Mouse (Mus musculus): ENCODE measurements around the gene Gpc3. TPM values are rescaled to one million over a fixed set of nuclear protein-coding genes. Genes with fewer than 3 reads are reported as not detected.
"Not testable (repeated sequence)": the region's sequence is repeated elsewhere in the genome, so short reads cannot be mapped to it uniquely, and the experiment has no call there.

Gene Gpc3
- polyA plus RNA-seq, 1 experiment from 2014 or later: 596 TPM

GRCm38 (mm10) chrX:52372436-52372835, 241.3 kb downstream of the Gpc3 start:
- Histone ChIP-seq H3K27me3 (replicated peaks) (no peaks in the 10 kb centered on the region), H3K36me3 (no peaks in the 10 kb centered on the region), H3K4me3 (replicated peaks) (no peak overlapping the region), H3K9me3 (no peaks in the 10 kb centered on the region), H3K27ac (peak overlapping the region; percentile 31; the same call in 1 of the 2 replicates), H3K4me2 (no peak overlapping the region), H3K9ac (no peak overlapping the region), H3K4me1 (no peaks in the 10 kb centered on the region)
- ATAC-seq (ENCODE audit: insufficient read depth, low FRiP score, low read depth): 0 out of 2 replicates have a peak, but pooled peaks have one; percentile 22
- WGBS: 64% methylated on average over 5 of the region's 5 CpGs

DNA sequence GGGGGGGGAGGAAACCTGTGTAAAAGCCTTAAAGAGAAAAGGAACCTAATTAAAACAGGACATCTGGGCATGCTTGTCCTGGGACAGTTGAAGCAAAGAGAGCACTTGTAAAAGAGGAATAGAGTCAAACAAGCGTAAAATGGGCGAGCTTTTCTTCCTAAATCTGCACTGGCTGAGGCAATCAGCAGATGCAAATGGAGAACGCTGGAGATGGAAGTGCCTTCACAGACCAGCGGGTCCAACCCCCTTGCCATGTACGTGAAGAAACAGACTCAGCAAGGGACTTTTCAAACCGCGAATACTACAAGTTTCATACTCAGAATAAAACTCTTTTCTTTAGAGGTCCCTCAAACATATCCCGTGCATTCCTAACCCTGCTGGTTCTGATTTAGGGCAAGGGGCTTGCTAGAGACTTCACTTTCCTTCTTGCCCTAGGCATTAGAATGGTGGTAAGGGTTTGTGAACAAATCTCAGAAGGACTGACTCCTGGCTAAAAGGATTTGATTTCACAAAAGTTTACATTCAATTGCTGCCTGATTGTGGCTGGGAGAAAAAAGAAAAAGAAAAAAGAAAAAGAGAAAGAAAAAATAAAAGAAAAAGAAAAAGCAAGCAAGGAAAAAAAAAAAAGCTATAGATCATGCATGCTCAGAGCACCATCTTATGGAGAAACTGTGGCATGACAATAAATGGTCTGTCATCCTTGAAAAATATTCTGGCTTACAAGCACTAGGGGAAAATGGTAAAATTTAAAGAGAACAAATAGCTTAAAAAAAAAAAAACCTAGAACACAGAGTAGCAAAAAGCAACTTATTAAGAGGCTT, 243.6 kb downstream of the Gpc3 start:
- no peaks in the 10 kb centered on the region for H3K27me3 ChIP-seq (replicated peaks)
- no peaks in the 10 kb centered on the region for H3K36me3 ChIP-seq
- no peak overlapping the region for H3K4me3 ChIP-seq (replicated peaks)
- no peak overlapping the region for H3K9ac ChIP-seq
- no peaks in the 10 kb centered on the region for H3K4me1 ChIP-seq
- no peak overlapping the region for H3K27ac ChIP-seq
- H3K9me3 ChIP-seq: no peaks in the 10 kb centered on the region
- WGBS: 65% methylated on average over 8 of the region's 8 CpGs
- ATAC-seq (ENCODE audit: insufficient read depth, low FRiP score, low read depth): no peak
- no peak overlapping the region for H3K4me2 ChIP-seq

- no peaks in the 10 kb centered on the region for H3K9me3 ChIP-seq
- WGBS: 67% methylated on average over 6 of the region's 6 CpGs
These were observed 244.3 kb downstream of the Gpc3 start for GRCm38 (mm10) chrX:52369304-52369937.

DNA sequence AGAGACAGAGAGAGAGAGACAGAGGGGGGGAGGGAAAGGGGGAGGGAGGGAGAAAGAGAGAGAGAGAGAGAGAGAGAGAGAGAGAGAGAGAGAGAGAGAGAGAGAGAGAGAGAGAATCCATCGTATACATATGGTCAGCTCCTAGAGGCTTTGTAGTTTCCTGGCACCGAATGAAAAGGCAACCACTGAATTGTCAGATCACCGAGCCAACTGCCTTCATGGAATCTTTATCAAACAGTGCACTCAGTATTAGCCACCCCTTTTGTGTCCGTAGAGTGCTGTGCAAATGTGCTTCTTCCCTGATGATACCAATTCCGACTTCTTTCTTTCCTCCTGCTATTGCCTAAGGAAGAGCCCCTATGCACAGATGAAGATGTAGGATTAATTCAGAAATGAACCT, 246.9 kb downstream of the Gpc3 start:
- H3K4me3 ChIP-seq (replicated peaks): no peak overlapping the region
- 64% methylated on average over 5 of the region's 5 CpGs for WGBS
- no peaks in the 10 kb centered on the region for H3K4me1 ChIP-seq
- no peaks in the 10 kb centered on the region for H3K9me3 ChIP-seq
- H3K9ac ChIP-seq: no peak overlapping the region
- H3K27ac ChIP-seq: no peak overlapping the region
- no peak overlapping the region for H3K4me2 ChIP-seq
- no peaks in the 10 kb centered on the region for H3K27me3 ChIP-seq (replicated peaks)
- ATAC-seq (ENCODE audit: insufficient read depth, low FRiP score, low read depth): no peak
- no peaks in the 10 kb centered on the region for H3K36me3 ChIP-seq

More at GRCm38 (mm10) chrX:52369304-52369937, 244.3 kb downstream of the Gpc3 start:
- Histone ChIP-seq H3K27me3 (replicated peaks) (no peaks in the 10 kb centered on the region), H3K4me2 (no peak overlapping the region), H3K9ac (no peak overlapping the region), H3K4me3 (replicated peaks) (no peak overlapping the region), H3K4me1 (no peaks in the 10 kb centered on the region), H3K27ac (no peak overlapping the region), H3K36me3 (no peaks in the 10 kb centered on the region)
- no peak for ATAC-seq (ENCODE audit: insufficient read depth, low FRiP score, low read depth)

DNA sequence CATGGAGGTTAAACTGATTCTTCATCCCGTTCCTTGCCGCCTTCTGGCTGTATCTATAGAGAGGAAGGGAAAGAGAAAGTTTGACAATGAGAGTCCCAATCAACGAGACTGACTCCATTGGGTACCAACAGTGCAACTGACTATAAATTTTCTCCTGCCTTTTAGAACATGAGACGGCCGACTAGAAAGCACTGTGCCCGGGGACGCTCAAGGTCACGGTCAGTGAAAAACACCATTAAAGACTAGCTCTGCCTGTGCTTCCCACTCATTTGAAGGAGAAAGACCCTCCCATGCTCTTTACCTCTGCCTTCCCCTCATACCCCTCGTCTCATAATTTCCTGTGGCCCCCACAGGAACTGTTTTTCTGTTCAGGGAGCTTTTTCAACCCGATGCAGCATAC, 248.0 kb downstream of the Gpc3 start:
- H3K4me2 ChIP-seq: no peak overlapping the region
- WGBS: 82% methylated on average over 10 of the region's 10 CpGs
- H3K27ac ChIP-seq: no peak overlapping the region
- no peaks in the 10 kb centered on the region for H3K9me3 ChIP-seq
- H3K9ac ChIP-seq: no peak overlapping the region
- H3K4me3 ChIP-seq (replicated peaks): no peak overlapping the region
- no peaks in the 10 kb centered on the region for H3K36me3 ChIP-seq
- no peaks in the 10 kb centered on the region for H3K4me1 ChIP-seq
- H3K27me3 ChIP-seq (replicated peaks): no peaks in the 10 kb centered on the region
- ATAC-seq (ENCODE audit: insufficient read depth, low FRiP score, low read depth): no peak

DNA sequence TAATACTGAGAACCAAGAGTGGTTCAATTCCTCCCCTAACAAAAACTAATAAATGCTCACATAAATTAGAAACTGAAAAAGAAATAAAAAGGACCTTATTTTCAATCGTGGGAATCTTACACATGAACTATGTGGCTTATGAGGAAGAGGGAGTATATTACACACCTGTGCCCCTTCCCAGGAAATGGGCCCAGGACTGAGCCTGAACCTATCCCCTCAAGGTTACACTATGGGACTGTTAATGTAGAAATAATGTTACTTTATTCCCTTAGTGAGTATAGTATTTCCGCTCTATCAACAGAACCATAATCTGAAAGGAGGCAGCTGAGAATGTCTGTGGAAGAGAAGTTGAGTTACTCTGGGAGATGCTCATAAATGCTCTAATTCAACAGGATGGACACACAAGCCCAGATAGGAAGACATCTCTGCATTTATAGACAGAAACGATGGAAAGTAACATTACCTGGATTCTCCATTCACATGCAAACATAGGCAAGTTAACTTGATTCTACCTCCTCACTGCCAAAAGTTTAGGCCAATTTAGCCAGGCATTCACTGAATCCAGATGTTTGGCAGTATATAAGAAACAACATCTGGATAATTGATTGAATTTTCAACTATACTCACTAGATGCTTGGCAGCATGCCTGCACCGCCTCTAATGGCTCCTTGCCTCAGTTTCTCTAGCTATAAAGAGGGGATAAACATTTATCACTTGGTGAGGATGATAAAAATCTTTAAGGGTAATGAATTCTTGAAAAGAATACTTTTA, 251.3 kb downstream of the Gpc3 start:
- H3K4me3 ChIP-seq (replicated peaks): no peak overlapping the region
- H3K27me3 ChIP-seq (replicated peaks): no peaks in the 10 kb centered on the region
- H3K4me2 ChIP-seq: no peak overlapping the region
- H3K9me3 ChIP-seq: no peaks in the 10 kb centered on the region
- H3K4me1 ChIP-seq: no peaks in the 10 kb centered on the region
- 85% methylated on average over 4 of the region's 4 CpGs for WGBS
- no peaks in the 10 kb centered on the region for H3K36me3 ChIP-seq
- no peak for ATAC-seq (ENCODE audit: insufficient read depth, low FRiP score, low read depth)
- no peak overlapping the region for H3K9ac ChIP-seq
- no peak overlapping the region for H3K27ac ChIP-seq

GRCm38 (mm10) chrX:52352981-52353380, 260.8 kb downstream of the Gpc3 start:
- Histone ChIP-seq H3K27me3 (replicated peaks) (no peaks in the 10 kb centered on the region), H3K4me2 (no peak overlapping the region), H3K36me3 (no peaks in the 10 kb centered on the region), H3K9me3 (no peaks in the 10 kb centered on the region), H3K4me3 (replicated peaks) (no peak overlapping the region), H3K4me1 (no peaks in the 10 kb centered on the region), H3K9ac (no peak overlapping the region), H3K27ac (no peak overlapping the region)
- 75% methylated on average over 4 of the region's 4 CpGs for WGBS
- no peak for ATAC-seq (ENCODE audit: insufficient read depth, low FRiP score, low read depth)

GRCm38 (mm10) chrX:52350631-52351030, 263.1 kb downstream of the Gpc3 start:
- not testable (repeated sequence) for ATAC-seq (ENCODE audit: insufficient read depth, low FRiP score, low read depth); H3K36me3 ChIP-seq; H3K9ac ChIP-seq; H3K4me1 ChIP-seq; H3K4me2 ChIP-seq; H3K9me3 ChIP-seq; H3K27ac ChIP-seq; H3K27me3 ChIP-seq (replicated peaks); H3K4me3 ChIP-seq (replicated peaks)
- 68% methylated on average over 5 of the region's 5 CpGs for WGBS

DNA sequence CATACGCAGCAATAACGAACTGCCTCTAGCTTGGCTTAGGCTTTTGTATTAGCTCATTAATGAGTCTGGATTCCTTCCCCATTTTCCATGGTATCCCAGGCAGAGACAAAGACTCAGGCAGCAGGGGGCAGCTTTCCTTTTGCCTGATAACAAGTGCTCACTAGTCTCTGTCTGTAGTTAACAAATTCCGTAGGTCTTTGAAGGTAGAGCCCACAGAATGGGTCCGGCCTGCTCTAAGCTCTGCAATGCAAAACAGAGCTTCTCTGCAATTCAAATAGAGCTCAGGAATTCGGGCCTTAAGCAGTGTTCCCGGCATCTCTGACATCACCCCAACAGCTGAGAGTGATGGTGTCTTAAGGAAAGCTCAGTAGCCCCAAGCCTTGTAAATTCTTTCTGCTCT, 265.0 kb downstream of the Gpc3 start:
- Histone ChIP-seq H3K36me3 (no peaks in the 10 kb centered on the region), H3K27ac (no peak overlapping the region), H3K4me2 (no peak overlapping the region), H3K27me3 (replicated peaks) (no peaks in the 10 kb centered on the region), H3K4me1 (no peaks in the 10 kb centered on the region), H3K9ac (no peak overlapping the region), H3K4me3 (replicated peaks) (no peak overlapping the region), H3K9me3 (no peaks in the 10 kb centered on the region)
- ATAC-seq (ENCODE audit: insufficient read depth, low FRiP score, low read depth): no peak
- WGBS: 56% methylated on average over 6 of the region's 6 CpGs

GRCm38 (mm10) chrX:52344018-52344417, 269.7 kb downstream of the Gpc3 start:
- Histone ChIP-seq H3K9me3 (no peaks in the 10 kb centered on the region), H3K27ac (no peak overlapping the region), H3K4me1 (no peaks in the 10 kb centered on the region), H3K9ac (no peak overlapping the region), H3K27me3 (replicated peaks) (no peaks in the 10 kb centered on the region), H3K4me2 (no peak overlapping the region), H3K36me3 (no peaks in the 10 kb centered on the region), H3K4me3 (replicated peaks) (no peak overlapping the region)
- 68% methylated on average over 3 of the region's 3 CpGs for WGBS
- no peak for ATAC-seq (ENCODE audit: insufficient read depth, low FRiP score, low read depth)

DNA sequence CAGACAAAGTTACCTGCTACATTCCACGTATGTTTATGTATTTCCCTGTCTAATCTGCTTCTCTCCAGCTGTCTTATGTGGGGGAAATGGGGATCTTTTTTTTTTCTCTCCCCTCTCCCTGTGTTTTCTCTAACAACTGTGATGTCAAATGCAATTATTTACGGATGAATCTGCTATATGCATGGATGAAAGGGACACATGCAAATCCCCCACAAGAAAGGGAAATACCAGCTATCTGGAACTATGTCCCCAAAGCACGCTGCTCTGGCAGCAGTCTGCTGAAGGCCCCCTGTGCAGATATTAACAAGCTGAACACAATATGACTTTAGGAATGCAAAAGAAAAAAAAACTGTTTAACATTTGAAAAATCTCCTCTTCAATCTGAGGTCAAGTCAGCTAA, 273.5 kb downstream of the Gpc3 start:
- Histone ChIP-seq H3K4me2 (no peak overlapping the region), H3K36me3 (no peaks in the 10 kb centered on the region), H3K9ac (no peak overlapping the region), H3K9me3 (no peaks in the 10 kb centered on the region), H3K27me3 (replicated peaks) (no peaks in the 10 kb centered on the region), H3K4me1 (no peaks in the 10 kb centered on the region), H3K4me3 (replicated peaks) (no peak overlapping the region), H3K27ac (no peak overlapping the region)
- ATAC-seq (ENCODE audit: insufficient read depth, low FRiP score, low read depth): no peak
- WGBS: 53% methylated on average over 3 of the region's 3 CpGs

DNA sequence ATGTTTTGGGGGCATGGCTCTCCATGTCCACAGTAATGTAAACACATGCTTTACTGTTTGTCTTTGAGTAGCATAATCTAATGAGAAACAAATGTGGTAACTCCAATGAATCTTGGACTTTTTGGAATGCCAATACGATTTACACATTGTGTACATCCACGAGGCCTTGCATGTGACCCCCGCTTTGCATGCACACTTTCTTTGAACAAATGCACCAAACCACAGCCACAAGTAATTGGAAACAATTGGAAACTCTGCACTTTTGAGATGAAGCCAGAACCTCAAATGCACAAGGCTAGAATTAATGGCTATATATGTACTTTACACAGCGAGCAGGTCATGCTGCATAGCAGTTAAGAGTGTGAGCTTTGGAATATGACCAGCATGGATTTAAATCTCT, 292.0 kb downstream of the Gpc3 start:
- Histone ChIP-seq H3K36me3 (no peaks in the 10 kb centered on the region), H3K27ac (no peak overlapping the region), H3K9me3 (no peaks in the 10 kb centered on the region), H3K4me1 (no peaks in the 10 kb centered on the region), H3K27me3 (replicated peaks) (no peaks in the 10 kb centered on the region), H3K9ac (no peak overlapping the region), H3K4me3 (replicated peaks) (no peak overlapping the region), H3K4me2 (no peak overlapping the region)
- WGBS: 77% methylated on average over 4 of the region's 4 CpGs
- no peak for ATAC-seq (ENCODE audit: insufficient read depth, low FRiP score, low read depth)

All from stomach, embryonic 15.5 days (tissue).